Mouse (Mus musculus): ENCODE measurements around the gene Commd8.
A peak's percentile ranks its signal among the peaks of the same experiment; 100 is the strongest.

DNA sequence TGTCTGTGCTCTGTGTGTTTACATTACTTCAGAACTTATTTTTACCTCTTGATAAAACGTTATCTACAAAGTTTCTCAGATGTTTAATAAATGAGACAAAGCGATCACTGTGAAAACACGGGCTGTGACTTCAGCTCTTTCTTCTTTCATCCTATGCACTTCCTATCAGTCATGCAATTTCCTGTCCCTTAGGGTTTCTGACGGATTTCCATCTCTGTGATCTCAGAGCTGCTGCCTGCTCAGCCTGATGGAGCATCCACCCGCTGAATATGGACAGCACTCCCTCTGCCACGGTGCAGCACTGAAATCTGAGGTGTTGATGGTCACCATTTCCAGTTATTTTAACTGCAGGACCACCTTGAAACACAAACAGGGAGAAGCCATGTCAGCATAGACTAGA lies 8.5 kb downstream of the Commd8 start:
- TF ChIP-seq CTCF (IDR thresholded peaks at IDR 0.05) (no peak), EP300 (IDR thresholded peaks at IDR 0.05) (peak; percentile 63)
